Mouse (Mus musculus) G1E (cell line): ENCODE data around the gene Tbxas1. TPM values are rescaled to one million over a fixed set of nuclear protein-coding genes. Genes with fewer than 3 reads are reported as not detected.
A peak's percentile ranks its signal among the peaks of the same experiment; 100 is the strongest.

Experiments used
- ATAC-seq: 2 replicates; pipeline ENCODE4 v1.8.0; 2016; ENCODE audit warnings: mild to moderate bottlenecking; ENCODE audit not compliant: insufficient number of reproducible peaks, poor library complexity, low FRiP score, severe bottlenecking; ENCODE audit errors: extremely low read depth
- DNase-seq: peaks from one replicate; pipeline ENCODE4 v3.0.0; 2012; ENCODE audit warnings: low spot score
- H3K27me3 ChIP-seq: 2 replicates; pipeline ENCODE4 v1.6.1; 2012; ENCODE audit warnings: mild to moderate bottlenecking, low read length, inconsistent platforms; ENCODE audit not compliant: insufficient read depth
- H3K36me3 ChIP-seq: replicated peaks from 2 replicates; pipeline ENCODE3; 2012; ENCODE audit warnings: mild to moderate bottlenecking, inconsistent platforms
- H3K4me1 ChIP-seq: 2 replicates; pipeline ENCODE4 v1.6.1; 2012; ENCODE audit warnings: low read depth, low read length, inconsistent platforms, mixed read lengths; ENCODE audit not compliant: insufficient read depth
- H3K4me3 ChIP-seq: 2 replicates; pipeline ENCODE4 v1.5.1; 2012; ENCODE audit warnings: low read depth, mild to moderate bottlenecking, inconsistent platforms, low read length, moderate library complexity, mixed read lengths
- H3K9me3 ChIP-seq: replicated peaks from 2 replicates; pipeline ENCODE4 v1.6.1; 2012; ENCODE audit warnings: inconsistent platforms
- CTCF ChIP-seq: IDR thresholded peaks from 2 replicates; pipeline ENCODE4 v1.5.1; 2012; ENCODE audit warnings: low read depth, low read length, inconsistent platforms, mixed read lengths
- GATA1 ChIP-seq: IDR thresholded peaks from 2 replicates; pipeline ENCODE4 v1.6.1; 2012; ENCODE audit warnings: borderline replicate concordance, low read length, inconsistent platforms, mixed read lengths
- GATA2 ChIP-seq: IDR thresholded peaks from 2 replicates; pipeline ENCODE4 v1.6.1; 2012; ENCODE audit warnings: low read depth, low read length, inconsistent platforms, borderline replicate concordance
- POLR2AphosphoS5 ChIP-seq: IDR thresholded peaks from 2 replicates; pipeline ENCODE4 v1.6.1; 2012; ENCODE audit warnings: low read depth, low read length, inconsistent platforms; ENCODE audit not compliant: insufficient replicate concordance
- TAL1 ChIP-seq: conservative IDR thresholded peaks from 2 replicates; pipeline ENCODE4 v1.6.1; 2012; ENCODE audit warnings: low read depth, low read length, inconsistent platforms, mixed read lengths
- polyA plus RNA-seq: library from polyadenylated mRNA; stranded (reverse); fragments of >175 nt; gene quantifications from 2 replicates; pipeline ENCODE4 v1.2.3, GENCODE M21; 2012
- total RNA-seq, 2 experiments: library from RNA; stranded (forward) in 1 of 2; stranded (reverse) in 1 of 2; fragments of 200-1000 nt in 1 of 2; fragments of >200 nt in 1 of 2; fragmentation: Nextera tagmentation in 1 of 2; gene quantifications; 2 replicates each; pipeline ENCODE4 v1.2.3; 2014 to 2017

Tbxas1 gene
- total and polyA plus RNA-seq, 3 experiments, result 1.2 to 13.2 (median 3.2) TPM

DNA sequence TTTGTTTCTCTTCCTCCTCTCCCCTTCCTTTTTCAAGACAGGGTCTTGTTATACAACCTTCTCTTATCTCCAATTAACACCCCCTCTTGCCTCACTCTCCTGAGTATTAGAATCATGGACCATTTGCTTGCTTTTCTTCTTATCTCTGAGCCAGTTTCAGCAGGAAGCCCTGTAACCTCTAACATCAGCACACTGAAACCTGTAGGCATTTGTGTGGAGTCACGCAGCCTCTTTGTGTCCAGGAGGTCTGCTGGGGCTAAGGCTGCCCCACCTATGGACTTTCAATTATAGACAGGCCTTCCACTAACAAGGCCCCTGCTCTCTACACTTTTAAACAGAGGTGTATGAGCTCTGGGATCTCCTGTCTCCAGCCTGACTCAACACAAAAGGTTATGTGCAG lies 146.7 kb downstream of the Tbxas1 start:
- Histone ChIP-seq H3K4me3 (no peak overlapping the region), H3K27me3 (peaks cover 3% of the 10 kb centered on the region; the same call in 1 of the 2 replicates), H3K36me3 (no peaks in the 10 kb centered on the region), H3K4me1 (peaks cover 27% of the 10 kb centered on the region), H3K9me3 (no peaks in the 10 kb centered on the region)
- ATAC-seq, result peak; percentile 88
- TF ChIP-seq TAL1, result peak; percentile 43; the same call in 1 of the 2 replicates
- TF ChIP-seq CTCF, result no peak
- no peak for TF ChIP-seq GATA1
- TF ChIP-seq POLR2AphosphoS5, result no peak
- no peak for TF ChIP-seq GATA2
- DNase-seq, result peak; percentile 26

DNA sequence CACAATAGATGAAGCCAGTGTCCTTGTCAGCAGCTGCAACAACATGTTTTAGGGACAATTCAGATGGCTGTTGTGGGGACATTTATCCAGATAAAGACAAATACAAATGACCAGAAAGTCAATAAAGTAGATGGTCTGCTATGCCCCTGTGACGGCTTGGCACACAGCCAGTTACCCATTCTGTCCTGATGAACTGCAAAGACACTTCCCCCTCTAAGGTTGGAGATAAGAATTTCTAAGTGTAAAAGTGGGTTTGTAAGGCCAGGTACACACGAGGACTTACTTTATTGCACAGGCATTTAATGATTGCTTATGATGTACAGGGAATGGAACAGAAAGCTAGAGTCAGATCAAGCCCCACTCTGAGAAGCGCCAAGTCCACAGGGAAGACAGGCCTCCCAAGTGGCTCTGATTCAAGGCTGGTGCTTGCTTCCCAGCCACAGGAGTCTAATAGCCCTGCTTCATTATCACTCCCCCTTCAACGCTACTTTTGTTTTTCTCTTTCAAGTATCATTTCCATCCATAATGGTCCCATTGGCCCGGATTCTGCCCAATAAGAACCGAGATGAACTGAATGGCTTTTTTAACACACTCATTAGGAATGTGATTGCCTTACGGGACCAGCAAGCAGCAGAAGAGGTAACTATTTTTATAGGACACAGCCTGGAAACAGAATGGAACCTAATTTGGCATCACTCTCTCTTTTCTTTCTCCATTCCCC lies 147.4 kb downstream of the Tbxas1 start:
- H3K27me3 ChIP-seq, result peaks cover 7% of the 10 kb centered on the region
- H3K4me3 ChIP-seq, result no peak overlapping the region
- no peak for TF ChIP-seq GATA1
- TF ChIP-seq POLR2AphosphoS5, result no peak
- no peak for TF ChIP-seq CTCF
- no peaks in the 10 kb centered on the region for H3K36me3 ChIP-seq
- no peaks in the 10 kb centered on the region for H3K9me3 ChIP-seq
- no peak for ATAC-seq
- DNase-seq, result no peak
- H3K4me1 ChIP-seq, result peaks cover 27% of the 10 kb centered on the region

DNA sequence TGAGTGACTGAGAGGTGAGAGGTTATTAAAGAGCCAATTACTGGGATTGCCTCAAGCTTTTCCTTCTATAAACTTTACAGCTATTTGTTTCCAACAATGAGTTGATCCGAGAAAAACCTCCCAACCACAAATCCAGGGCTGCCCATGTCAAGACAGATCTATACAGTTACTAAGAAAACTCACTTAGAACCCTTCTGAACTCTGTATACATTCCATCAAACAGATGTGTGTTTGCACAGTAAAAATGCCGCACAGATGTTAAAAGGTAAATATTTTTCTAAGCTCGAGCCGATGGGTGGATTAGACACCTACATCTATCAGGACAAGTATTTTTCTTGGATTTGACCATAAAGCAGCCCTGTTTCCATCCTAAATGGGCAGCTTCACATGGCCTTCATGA lies 149.4 kb downstream of the Tbxas1 start:
- no peaks in the 10 kb centered on the region for H3K9me3 ChIP-seq
- H3K4me3 ChIP-seq, result no peak overlapping the region
- peaks cover 27% of the 10 kb centered on the region for H3K4me1 ChIP-seq
- DNase-seq (no peak), ATAC-seq (no peak)
- TF ChIP-seq POLR2AphosphoS5 (no peak), GATA1 (no peak), TAL1 (no peak), CTCF (no peak)
- H3K36me3 ChIP-seq, result no peaks in the 10 kb centered on the region
- H3K27me3 ChIP-seq, result peaks cover 19% of the 10 kb centered on the region

DNA sequence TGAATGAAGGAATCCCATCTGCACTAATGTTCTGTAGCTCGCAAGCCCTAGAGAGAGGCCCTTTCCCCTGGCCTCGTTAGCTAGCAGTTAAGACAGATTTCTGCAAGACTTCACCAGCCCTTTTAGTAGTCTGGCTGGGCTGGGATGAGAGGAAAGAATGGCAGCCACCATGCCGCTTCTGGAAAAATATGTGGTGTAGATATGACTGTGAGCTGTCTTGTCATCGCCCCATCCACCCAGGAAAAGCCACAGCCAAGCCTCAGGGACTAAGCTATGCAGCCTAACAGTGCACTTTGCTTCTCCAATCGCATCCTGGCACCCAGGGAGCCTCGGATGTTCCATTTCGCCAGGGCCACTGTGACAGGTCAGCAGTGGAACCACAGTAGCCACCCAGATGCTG lies 149.8 kb downstream of the Tbxas1 start:
- Histone ChIP-seq H3K4me1 (peaks cover 27% of the 10 kb centered on the region), H3K9me3 (no peaks in the 10 kb centered on the region)

DNA sequence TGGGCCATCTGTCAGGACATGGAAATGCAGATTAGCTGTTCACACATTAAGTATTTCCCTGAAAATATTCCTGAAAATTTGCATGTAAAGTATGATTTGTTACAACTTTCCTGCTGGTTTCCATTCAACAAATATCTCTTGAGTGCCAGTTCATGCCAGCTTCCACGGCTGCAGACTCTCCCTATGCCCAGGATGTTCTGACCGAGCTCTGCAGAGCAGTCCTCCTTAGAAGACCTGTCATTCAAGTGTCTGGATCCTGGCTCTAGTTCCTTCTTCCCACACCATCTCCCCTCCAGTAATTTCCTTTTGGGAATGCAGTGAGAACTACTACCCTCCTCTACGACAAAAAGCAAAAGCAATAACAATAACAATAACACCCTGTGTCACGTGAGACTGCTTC lies 155.5 kb downstream of the Tbxas1 start:
- no peak overlapping the region for H3K4me3 ChIP-seq
- H3K4me1 ChIP-seq, result no peaks in the 10 kb centered on the region
- ATAC-seq (no peak), DNase-seq (no peak)
- H3K27me3 ChIP-seq, result peaks cover 43% of the 10 kb centered on the region
- H3K36me3 ChIP-seq, result no peaks in the 10 kb centered on the region
- H3K9me3 ChIP-seq, result no peaks in the 10 kb centered on the region
- TF ChIP-seq CTCF (no peak), POLR2AphosphoS5 (no peak), GATA2 (no peak), GATA1 (no peak), TAL1 (no peak)

More for the DNA sequence above, 149.8 kb downstream of the Tbxas1 start:
- no peak for DNase-seq
- H3K36me3 ChIP-seq, result no peaks in the 10 kb centered on the region
- ATAC-seq, result no peak
- peaks cover 23% of the 10 kb centered on the region for H3K27me3 ChIP-seq
- H3K4me3 ChIP-seq, result no peak overlapping the region
- no peak for TF ChIP-seq TAL1
- no peak for TF ChIP-seq GATA2
- TF ChIP-seq CTCF, result no peak
- TF ChIP-seq GATA1, result no peak
- TF ChIP-seq POLR2AphosphoS5, result no peak

DNA sequence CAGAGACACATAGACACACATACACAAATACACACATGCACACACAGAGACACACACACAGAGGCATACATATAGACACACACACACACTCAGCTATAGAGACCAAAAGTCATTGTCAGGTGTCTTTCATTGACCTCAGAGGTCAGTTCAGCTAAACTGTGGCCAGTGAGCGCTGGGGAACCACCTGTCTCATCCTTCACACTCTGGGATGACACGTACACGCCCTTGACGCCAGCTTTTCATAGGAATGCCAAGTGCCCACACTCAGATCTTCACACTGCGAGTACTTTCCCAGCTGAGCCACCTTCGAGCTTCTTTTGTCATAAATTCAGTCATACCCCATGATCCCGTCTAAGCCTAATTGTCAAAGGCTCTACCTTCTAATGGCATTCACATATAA lies 158.5 kb downstream of the Tbxas1 start:
- Histone ChIP-seq H3K36me3 (no peaks in the 10 kb centered on the region), H3K9me3 (no peaks in the 10 kb centered on the region), H3K4me3 (no peak overlapping the region), H3K4me1 (no peaks in the 10 kb centered on the region), H3K27me3 (peaks cover 55% of the 10 kb centered on the region)
- TF ChIP-seq CTCF (no peak), GATA2 (no peak), POLR2AphosphoS5 (no peak), GATA1 (no peak), TAL1 (no peak)
- DNase-seq, result no peak
- ATAC-seq, result no peak
